Mouse (Mus musculus): ENCODE measurements at regions not wholly inside any gene's neighbourhood (a gene's known extent, or its start where the extent isn't known, plus 50 kb on each side); places are given as distances from the start of the nearest gene placed in this dataset.
A peak's percentile ranks its signal among the peaks of the same experiment; 100 is the strongest.

- ATAC-seq (replicated peaks; ENCODE audit: low FRiP score) (no peak), DNase-seq (ENCODE audit: low spot score) (no peak)
- H3K27me3 ChIP-seq (replicated peaks; ENCODE audit: control insufficient read depth, insufficient read depth, low read length) = no peaks in the 10 kb centered on the region
- no peaks in the 10 kb centered on the region for H3K9me3 ChIP-seq (ENCODE audit: control insufficient read depth, low read length)
- H3K36me3 ChIP-seq (ENCODE audit: control insufficient read depth, insufficient read depth, low read length) = no peaks in the 10 kb centered on the region
- H3K4me3 ChIP-seq (ENCODE audit: low read depth, low read length) = no peak overlapping the region
- H3K27ac ChIP-seq (ENCODE audit: low read depth, low read length) = no peak overlapping the region
- no peak overlapping the region for H3K9ac ChIP-seq (ENCODE audit: low read depth, low read length)
- peaks cover 18% of the 10 kb centered on the region for H3K4me1 ChIP-seq (replicated peaks; ENCODE audit: control insufficient read depth, insufficient read depth, low read length)
- 44% methylated on average over 3 of the region's 3 CpGs for WGBS
- no peak overlapping the region for H3K4me2 ChIP-seq
Observed at GRCm38 (mm10) chr1:185519811-185520210, 65.2 kb downstream of the Slc30a10 start.

- 74% methylated on average over 10 of the region's 10 CpGs for WGBS
Observed at GRCm38 (mm10) chr1:185524020-185524419, 69.4 kb downstream of the Slc30a10 start.

GRCm38 (mm10) chr1:185533471-185533870 lies 78.8 kb downstream of the Slc30a10 start:
- H3K9me3 ChIP-seq (ENCODE audit: control insufficient read depth, low read length) = no peaks in the 10 kb centered on the region
- no peak overlapping the region for H3K9ac ChIP-seq (ENCODE audit: low read depth, low read length)
- 81% methylated on average over 5 of the region's 5 CpGs for WGBS
- DNase-seq (ENCODE audit: low spot score) (no peak), ATAC-seq (replicated peaks; ENCODE audit: low FRiP score) (no peak)
- H3K36me3 ChIP-seq (ENCODE audit: control insufficient read depth, insufficient read depth, low read length) = no peaks in the 10 kb centered on the region
- H3K27me3 ChIP-seq (replicated peaks; ENCODE audit: control insufficient read depth, insufficient read depth, low read length) = no peaks in the 10 kb centered on the region
- no peak overlapping the region for H3K4me2 ChIP-seq
- H3K27ac ChIP-seq (ENCODE audit: low read depth, low read length) = no peak overlapping the region
- H3K4me3 ChIP-seq (ENCODE audit: low read depth, low read length) = no peak overlapping the region
- H3K4me1 ChIP-seq (replicated peaks; ENCODE audit: control insufficient read depth, insufficient read depth, low read length) = no peaks in the 10 kb centered on the region

More at GRCm38 (mm10) chr1:185524020-185524419, 69.4 kb downstream of the Slc30a10 start:
- Histone ChIP-seq H3K9ac (ENCODE audit: low read depth, low read length) (no peak overlapping the region), H3K4me1 (replicated peaks; ENCODE audit: control insufficient read depth, insufficient read depth, low read length) (no peaks in the 10 kb centered on the region), H3K27ac (ENCODE audit: low read depth, low read length) (no peak overlapping the region), H3K27me3 (replicated peaks; ENCODE audit: control insufficient read depth, insufficient read depth, low read length) (no peaks in the 10 kb centered on the region), H3K4me3 (ENCODE audit: low read depth, low read length) (no peak overlapping the region), H3K4me2 (no peak overlapping the region), H3K36me3 (ENCODE audit: control insufficient read depth, insufficient read depth, low read length) (no peaks in the 10 kb centered on the region), H3K9me3 (ENCODE audit: control insufficient read depth, low read length) (peaks cover 4% of the 10 kb centered on the region; the same call in 1 of the 2 replicates)
- DNase-seq (ENCODE audit: low spot score) (no peak), ATAC-seq (replicated peaks; ENCODE audit: low FRiP score) (no peak)

GRCm38 (mm10) chr1:185534129-185534528 lies 79.5 kb downstream of the Slc30a10 start:
- 86% methylated on average over 1 of the region's 1 CpGs for WGBS
- ATAC-seq (replicated peaks; ENCODE audit: low FRiP score) = no peak
- no peak overlapping the region for H3K27ac ChIP-seq (ENCODE audit: low read depth, low read length)
- no peak overlapping the region for H3K9ac ChIP-seq (ENCODE audit: low read depth, low read length)
- no peak for DNase-seq (ENCODE audit: low spot score)
- no peak overlapping the region for H3K4me3 ChIP-seq (ENCODE audit: low read depth, low read length)
- no peaks in the 10 kb centered on the region; the same call in 1 of the 2 replicates for H3K4me1 ChIP-seq (replicated peaks; ENCODE audit: control insufficient read depth, insufficient read depth, low read length)
- no peaks in the 10 kb centered on the region for H3K27me3 ChIP-seq (replicated peaks; ENCODE audit: control insufficient read depth, insufficient read depth, low read length)
- H3K36me3 ChIP-seq (ENCODE audit: control insufficient read depth, insufficient read depth, low read length) = no peaks in the 10 kb centered on the region
- no peak overlapping the region for H3K4me2 ChIP-seq
- H3K9me3 ChIP-seq (ENCODE audit: control insufficient read depth, low read length) = no peaks in the 10 kb centered on the region

DNA sequence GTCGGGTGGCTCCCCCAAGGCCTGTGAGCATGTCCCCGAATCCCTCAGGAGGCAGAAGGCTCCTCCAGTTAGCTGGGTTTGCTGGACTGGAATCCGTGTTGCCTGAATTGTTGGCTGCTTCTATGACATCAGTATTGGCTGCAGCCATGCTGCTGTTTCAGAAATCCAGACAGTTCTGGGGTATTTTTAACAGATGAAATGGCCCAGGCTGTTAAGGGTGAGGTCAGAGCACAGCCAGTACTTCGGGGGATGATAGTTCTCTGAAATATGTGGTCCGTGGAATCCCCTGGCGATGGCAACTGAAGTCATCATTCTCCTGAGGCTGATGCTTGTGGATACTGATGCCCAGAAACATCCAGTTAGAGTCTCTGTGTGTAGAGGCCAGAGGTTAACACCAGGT lies 80.7 kb downstream of the Slc30a10 start:
- ATAC-seq (replicated peaks; ENCODE audit: low FRiP score) (no peak), DNase-seq (ENCODE audit: low spot score) (no peak)
- Histone ChIP-seq H3K4me3 (ENCODE audit: low read depth, low read length) (no peak overlapping the region), H3K27me3 (replicated peaks; ENCODE audit: control insufficient read depth, insufficient read depth, low read length) (no peaks in the 10 kb centered on the region), H3K27ac (ENCODE audit: low read depth, low read length) (no peak overlapping the region), H3K36me3 (ENCODE audit: control insufficient read depth, insufficient read depth, low read length) (no peaks in the 10 kb centered on the region), H3K9me3 (ENCODE audit: control insufficient read depth, low read length) (no peaks in the 10 kb centered on the region), H3K4me1 (replicated peaks; ENCODE audit: control insufficient read depth, insufficient read depth, low read length) (no peaks in the 10 kb centered on the region; the same call in 1 of the 2 replicates), H3K4me2 (no peak overlapping the region), H3K9ac (ENCODE audit: low read depth, low read length) (no peak overlapping the region)
- WGBS = 80% methylated on average over 6 of the region's 6 CpGs

- H3K4me2 ChIP-seq = no peak overlapping the region
- H3K27me3 ChIP-seq (replicated peaks; ENCODE audit: control insufficient read depth, insufficient read depth, low read length) = no peaks in the 10 kb centered on the region
- H3K27ac ChIP-seq (ENCODE audit: low read depth, low read length) = no peak overlapping the region
- no peaks in the 10 kb centered on the region for H3K36me3 ChIP-seq (ENCODE audit: control insufficient read depth, insufficient read depth, low read length)
- no peak for DNase-seq (ENCODE audit: low spot score)
- no peaks in the 10 kb centered on the region; the same call in 1 of the 2 replicates for H3K4me1 ChIP-seq (replicated peaks; ENCODE audit: control insufficient read depth, insufficient read depth, low read length)
- H3K9me3 ChIP-seq (ENCODE audit: control insufficient read depth, low read length) = no peaks in the 10 kb centered on the region
- WGBS = 84% methylated on average over 4 of the region's 4 CpGs
- H3K4me3 ChIP-seq (ENCODE audit: low read depth, low read length) = no peak overlapping the region
- no peak overlapping the region for H3K9ac ChIP-seq (ENCODE audit: low read depth, low read length)
- no peak for ATAC-seq (replicated peaks; ENCODE audit: low FRiP score)
Observed at GRCm38 (mm10) chr1:185537236-185537635, 82.6 kb downstream of the Slc30a10 start.

DNA sequence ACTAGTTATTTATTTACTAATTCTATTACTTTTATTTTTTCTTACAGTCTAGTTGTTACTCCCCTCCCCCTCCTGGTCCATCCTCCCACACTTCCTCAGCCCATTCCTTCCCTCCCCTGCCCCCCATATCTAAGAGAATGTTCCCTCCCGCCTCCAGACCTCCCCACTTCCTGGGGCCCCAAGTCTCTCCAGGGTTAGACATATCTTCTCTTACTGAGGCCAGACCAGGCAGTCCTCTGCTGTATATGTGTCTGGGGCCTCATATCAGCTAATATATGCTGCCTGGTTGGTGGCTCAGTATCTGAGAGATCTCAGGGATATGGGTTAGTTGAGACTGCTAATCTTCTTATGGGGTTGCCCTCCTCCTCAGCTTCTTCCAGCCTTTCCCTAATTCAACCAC lies 84.8 kb downstream of the Slc30a10 start:
- Histone ChIP-seq H3K36me3 (ENCODE audit: control insufficient read depth, insufficient read depth, low read length) (no peaks in the 10 kb centered on the region), H3K27me3 (replicated peaks; ENCODE audit: control insufficient read depth, insufficient read depth, low read length) (no peaks in the 10 kb centered on the region), H3K9ac (ENCODE audit: low read depth, low read length) (no peak overlapping the region), H3K4me1 (replicated peaks; ENCODE audit: control insufficient read depth, insufficient read depth, low read length) (no peaks in the 10 kb centered on the region; the same call in 1 of the 2 replicates), H3K9me3 (ENCODE audit: control insufficient read depth, low read length) (no peaks in the 10 kb centered on the region), H3K4me2 (no peak overlapping the region), H3K27ac (ENCODE audit: low read depth, low read length) (no peak overlapping the region), H3K4me3 (ENCODE audit: low read depth, low read length) (no peak overlapping the region)
- ATAC-seq (replicated peaks; ENCODE audit: low FRiP score) = peak; percentile 81
- 11% methylated on average over 1 of the region's 1 CpGs for WGBS
- DNase-seq (ENCODE audit: low spot score) = no peak

DNA sequence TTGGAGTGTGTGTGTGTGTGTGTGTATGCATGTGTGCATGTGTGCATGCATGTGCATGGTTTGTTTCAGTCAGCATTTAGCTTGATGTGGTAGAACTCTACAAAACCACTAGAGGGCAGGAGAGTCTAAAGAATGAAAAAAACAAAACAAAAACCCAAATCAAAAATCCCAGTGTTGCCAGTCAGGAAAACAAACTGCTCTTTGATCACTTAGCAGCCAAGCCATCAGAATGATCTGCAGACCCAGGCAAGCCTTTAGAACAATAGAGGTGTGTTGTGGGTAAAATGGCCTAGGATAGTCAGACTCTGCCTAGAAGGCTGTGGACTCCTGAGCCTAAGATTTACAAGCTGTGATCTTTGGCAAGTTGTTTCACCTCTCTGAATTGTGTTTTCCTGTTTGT lies 91.7 kb downstream of the Slc30a10 start:
- H3K9me3 ChIP-seq (ENCODE audit: control insufficient read depth, low read length) = no peaks in the 10 kb centered on the region
- no peaks in the 10 kb centered on the region for H3K4me1 ChIP-seq (replicated peaks; ENCODE audit: control insufficient read depth, insufficient read depth, low read length)
- no peak overlapping the region for H3K27ac ChIP-seq (ENCODE audit: low read depth, low read length)
- DNase-seq (ENCODE audit: low spot score) (no peak), ATAC-seq (replicated peaks; ENCODE audit: low FRiP score) (no peak)
- no peaks in the 10 kb centered on the region for H3K36me3 ChIP-seq (ENCODE audit: control insufficient read depth, insufficient read depth, low read length)
- no peak overlapping the region for H3K9ac ChIP-seq (ENCODE audit: low read depth, low read length)
- H3K4me3 ChIP-seq (ENCODE audit: low read depth, low read length) = no peak overlapping the region
- H3K27me3 ChIP-seq (replicated peaks; ENCODE audit: control insufficient read depth, insufficient read depth, low read length) = no peaks in the 10 kb centered on the region
- H3K4me2 ChIP-seq = no peak overlapping the region

- Histone ChIP-seq H3K4me2 (no peak overlapping the region), H3K9ac (ENCODE audit: low read depth, low read length) (no peak overlapping the region), H3K27me3 (replicated peaks; ENCODE audit: control insufficient read depth, insufficient read depth, low read length) (no peaks in the 10 kb centered on the region), H3K9me3 (ENCODE audit: control insufficient read depth, low read length) (no peaks in the 10 kb centered on the region), H3K4me3 (ENCODE audit: low read depth, low read length) (no peak overlapping the region), H3K27ac (ENCODE audit: low read depth, low read length) (no peak overlapping the region), H3K36me3 (ENCODE audit: control insufficient read depth, insufficient read depth, low read length) (no peaks in the 10 kb centered on the region), H3K4me1 (replicated peaks; ENCODE audit: control insufficient read depth, insufficient read depth, low read length) (no peaks in the 10 kb centered on the region)
- ATAC-seq (replicated peaks; ENCODE audit: low FRiP score) (no peak), DNase-seq (ENCODE audit: low spot score) (no peak)
- WGBS = 59% methylated on average over 9 of the region's 9 CpGs
Observed at GRCm38 (mm10) chr1:185572761-185573530, 118.3 kb downstream of the Slc30a10 start.

All from liver, embryonic 11.5 days (tissue).